Mouse (Mus musculus): Measurements from ENCODE around the gene Pam16. TPM values are rescaled to one million over a fixed set of nuclear protein-coding genes. Genes with fewer than 3 reads are reported as not detected.

The Pam16 gene
- 74.5 and 84.3 TPM in 2 replicates for polyA plus RNA-seq (2015; fragmentation: Nextera tagmentation; extraction: Ambion mirVana)

DNA sequence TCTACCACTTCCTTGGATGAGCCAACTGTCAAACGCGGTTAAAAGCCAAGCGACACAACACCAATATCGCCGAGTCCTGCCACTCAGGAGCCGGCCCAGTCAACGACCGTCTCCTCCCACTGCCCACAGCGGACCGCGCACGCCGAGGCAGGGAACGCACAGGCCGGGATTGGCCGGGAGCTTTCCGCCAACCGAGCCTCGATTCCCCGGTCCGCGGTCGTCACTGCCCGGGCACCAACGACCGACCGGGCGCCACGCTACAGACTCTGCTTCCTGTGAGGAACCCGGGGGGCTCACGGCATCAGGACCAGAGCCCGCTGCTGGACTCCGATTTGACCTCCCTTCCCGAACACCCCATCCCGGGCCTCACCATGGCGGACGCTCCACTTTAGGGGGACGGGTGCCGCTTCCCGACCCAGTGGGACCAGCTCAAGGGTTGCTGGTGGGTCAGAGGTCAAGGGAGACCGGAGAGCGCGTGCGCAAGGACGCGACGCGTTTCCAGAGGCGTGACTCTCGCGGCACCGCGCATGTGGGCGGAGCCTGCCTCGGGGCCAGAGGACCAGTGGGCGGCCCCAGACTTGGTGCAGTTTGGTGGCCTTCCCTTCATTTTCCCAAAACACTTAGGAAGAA lies at the start of gene Pam16:
Gene Pam16 (minus strand): TSS at position 508 of the 630 bp plus-strand sequence.
- no peaks in the 10 kb centered on the region for H3K9me3 ChIP-seq
- WGBS: under 1% methylated on average over 56 of the region's 56 CpGs

DNA sequence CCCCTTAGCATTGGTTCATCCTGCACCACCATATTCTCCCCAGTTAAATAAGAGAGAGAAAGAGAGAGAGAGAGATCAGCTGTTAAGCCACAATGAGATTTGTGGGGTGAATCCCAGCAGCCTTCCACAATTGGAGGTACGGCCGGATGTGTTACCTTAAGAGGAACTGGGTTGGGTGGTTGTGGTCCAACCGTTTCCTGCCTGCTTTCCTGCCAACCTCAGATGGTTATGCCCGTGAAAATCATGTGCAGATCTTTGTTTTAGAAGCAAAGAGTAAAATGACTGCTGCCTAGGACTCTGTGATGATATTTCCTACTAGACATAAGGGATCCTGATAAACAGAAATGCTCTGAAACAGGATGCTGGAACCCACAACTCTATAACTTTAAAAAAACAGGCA lies 49.3 kb upstream of the Pam16 start:
- no peak overlapping the region for H3K27ac ChIP-seq
- peaks cover 20% of the 10 kb centered on the region for H3K4me1 ChIP-seq (replicated peaks)
- H3K4me3 ChIP-seq (replicated peaks): no peak overlapping the region
- no peak overlapping the region for H3K4me2 ChIP-seq (replicated peaks)
- H3K9ac ChIP-seq: no peak overlapping the region
- no peak for ATAC-seq
- no peaks in the 10 kb centered on the region for H3K9me3 ChIP-seq
- 77% methylated on average over 4 of the region's 4 CpGs for WGBS
- H3K27me3 ChIP-seq (replicated peaks): no peaks in the 10 kb centered on the region
- peaks cover 13% of the 10 kb centered on the region for H3K36me3 ChIP-seq

More for the DNA sequence above, at the start of gene Pam16:
- ATAC-seq: peak; percentile 95
- Histone ChIP-seq H3K4me1 (replicated peaks) (peaks cover 11% of the 10 kb centered on the region), H3K27me3 (replicated peaks) (no peaks in the 10 kb centered on the region), H3K9ac (peak within 1 kb of the TSS; percentile 68), H3K4me3 (replicated peaks) (peak within 1 kb of the TSS; percentile 63), H3K36me3 (peaks cover 11% of the 10 kb centered on the region; the same call in 1 of the 2 replicates), H3K4me2 (replicated peaks) (peak within 1 kb of the TSS; percentile 76), H3K27ac (peak within 1 kb of the TSS; percentile 82)

GRCm38 (mm10) chr16:4670317-4670716 lies 45.5 kb upstream of the Pam16 start:
- WGBS: 80% methylated on average over 5 of the region's 5 CpGs
- H3K4me3 ChIP-seq (replicated peaks): no peak overlapping the region
- peaks cover 14% of the 10 kb centered on the region for H3K36me3 ChIP-seq
- no peaks in the 10 kb centered on the region for H3K27me3 ChIP-seq (replicated peaks)
- ATAC-seq: no peak
- H3K9me3 ChIP-seq: no peaks in the 10 kb centered on the region
- peaks cover 6% of the 10 kb centered on the region; the same call in 1 of the 2 replicates for H3K4me1 ChIP-seq (replicated peaks)
- H3K27ac ChIP-seq: no peak overlapping the region
- no peak overlapping the region for H3K4me2 ChIP-seq (replicated peaks)
- H3K9ac ChIP-seq: no peak overlapping the region

DNA sequence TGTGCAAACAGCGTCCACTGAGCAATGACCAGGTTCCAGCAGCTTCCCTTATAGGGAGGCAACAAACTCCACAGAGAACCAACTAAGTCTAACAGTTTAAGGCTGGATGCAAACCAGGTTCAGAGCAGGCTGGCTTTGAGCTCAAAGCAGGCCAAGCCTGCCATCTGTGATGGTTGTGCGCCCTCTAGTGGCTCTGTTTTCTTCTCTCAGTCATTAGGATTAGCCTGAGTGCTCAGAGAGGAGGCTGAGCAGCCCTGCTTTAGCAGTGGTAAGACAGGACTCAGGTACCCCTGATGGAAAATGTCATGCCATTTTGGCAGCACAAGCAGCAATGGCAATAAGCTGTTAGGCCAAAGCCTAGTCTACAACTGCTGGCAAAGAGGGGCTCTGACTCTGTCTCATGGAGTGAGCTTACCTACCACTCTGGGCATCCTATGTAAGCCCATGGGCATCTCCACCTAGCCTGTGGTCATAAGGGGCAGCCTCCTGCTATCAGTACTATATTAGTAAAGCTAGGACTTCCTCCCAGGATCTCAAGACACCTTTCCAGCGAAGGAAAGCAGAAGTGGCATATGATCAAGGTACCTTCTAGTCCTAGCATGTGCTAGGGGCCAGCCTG lies 42.5 kb upstream of the Pam16 start:
- H3K36me3 ChIP-seq: peaks cover 13% of the 10 kb centered on the region
- no peaks in the 10 kb centered on the region for H3K4me1 ChIP-seq (replicated peaks)
- no peak overlapping the region for H3K4me2 ChIP-seq (replicated peaks)
- WGBS: 31% methylated on average over 3 of the region's 3 CpGs
- H3K4me3 ChIP-seq (replicated peaks): no peak overlapping the region
- no peak overlapping the region for H3K27ac ChIP-seq
- H3K27me3 ChIP-seq (replicated peaks): no peaks in the 10 kb centered on the region
- peak; percentile 91 for ATAC-seq
- H3K9me3 ChIP-seq: no peaks in the 10 kb centered on the region
- H3K9ac ChIP-seq: no peak overlapping the region

DNA sequence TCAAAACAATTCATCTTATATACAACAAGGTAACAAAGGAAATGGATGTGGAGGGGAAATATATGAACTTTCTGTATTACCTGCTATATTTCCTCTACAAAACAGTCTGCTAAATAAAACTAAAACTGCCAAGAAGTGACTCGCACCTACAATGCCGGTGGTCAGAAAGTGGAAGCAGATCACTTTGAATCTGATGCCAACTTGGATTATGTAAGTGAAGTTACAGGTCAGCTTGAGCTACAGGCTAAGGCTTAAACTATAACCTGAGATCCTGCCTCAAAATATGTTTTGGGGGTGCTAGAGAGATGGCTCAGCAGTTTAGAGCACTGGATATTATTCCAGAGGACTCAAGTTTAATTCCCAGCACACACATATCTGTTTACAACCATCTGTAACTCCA lies 40.9 kb upstream of the Pam16 start:
- H3K9ac ChIP-seq: no peak overlapping the region
- no peak overlapping the region for H3K27ac ChIP-seq
- 92% methylated on average over 2 of the region's 2 CpGs for WGBS
- H3K4me3 ChIP-seq (replicated peaks): no peak overlapping the region
- no peaks in the 10 kb centered on the region for H3K9me3 ChIP-seq
- peaks cover 17% of the 10 kb centered on the region for H3K36me3 ChIP-seq
- ATAC-seq: no peak
- no peak overlapping the region for H3K4me2 ChIP-seq (replicated peaks)
- no peaks in the 10 kb centered on the region for H3K4me1 ChIP-seq (replicated peaks)
- no peaks in the 10 kb centered on the region for H3K27me3 ChIP-seq (replicated peaks)

DNA sequence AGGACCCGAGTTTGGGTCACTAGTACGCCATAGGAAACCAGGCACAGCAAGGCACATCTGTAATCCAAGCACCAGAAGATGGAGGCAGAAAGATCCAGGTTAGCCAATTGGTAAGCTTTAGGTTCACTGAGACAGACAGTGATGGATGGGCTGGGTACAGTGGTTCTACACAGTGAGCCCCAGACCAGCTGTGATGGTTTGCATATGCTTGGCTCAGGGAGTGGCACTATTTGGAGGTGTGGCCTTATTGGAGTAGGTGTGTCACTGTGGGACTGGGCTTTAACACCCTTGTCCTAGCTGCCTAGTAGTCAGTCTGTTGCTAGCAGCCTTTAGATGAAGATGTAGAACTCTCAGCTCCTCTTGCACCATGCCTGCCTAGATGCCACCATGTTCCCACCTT lies 39.0 kb upstream of the Pam16 start:
- peaks cover 8% of the 10 kb centered on the region; the same call in 1 of the 2 replicates for H3K36me3 ChIP-seq
- peaks cover 6% of the 10 kb centered on the region for H3K4me1 ChIP-seq (replicated peaks)
- no peak overlapping the region for H3K4me3 ChIP-seq (replicated peaks)
- no peaks in the 10 kb centered on the region for H3K9me3 ChIP-seq
- ATAC-seq: no peak
- H3K27me3 ChIP-seq (replicated peaks): no peaks in the 10 kb centered on the region
- no peak overlapping the region for H3K27ac ChIP-seq
- no peak overlapping the region for H3K4me2 ChIP-seq (replicated peaks)
- no peak overlapping the region for H3K9ac ChIP-seq
- 92% methylated on average over 2 of the region's 2 CpGs for WGBS

DNA sequence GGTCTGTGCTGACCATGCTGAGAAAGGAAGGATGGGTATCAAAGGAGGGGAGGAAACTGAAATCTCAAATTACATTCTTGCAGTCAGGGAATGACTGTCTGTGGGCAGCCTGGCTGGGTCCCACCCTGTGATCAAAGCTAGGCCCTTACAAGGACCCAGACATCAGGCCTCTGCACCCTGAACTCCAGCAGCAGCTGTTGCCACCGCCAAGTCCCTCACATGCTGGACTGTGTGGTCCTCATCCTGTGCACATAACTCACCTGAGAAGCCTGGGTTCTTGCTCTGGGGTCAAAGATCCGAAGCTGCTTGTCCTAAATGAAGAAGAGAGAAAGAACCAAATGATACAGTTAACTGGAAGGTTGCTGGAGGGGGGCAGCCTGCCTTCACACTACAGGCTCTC lies 36.8 kb upstream of the Pam16 start:
- Histone ChIP-seq H3K27ac (no peak overlapping the region), H3K9ac (no peak overlapping the region), H3K27me3 (replicated peaks) (no peaks in the 10 kb centered on the region), H3K36me3 (peaks cover 8% of the 10 kb centered on the region; the same call in 1 of the 2 replicates), H3K4me3 (replicated peaks) (no peak overlapping the region), H3K4me2 (replicated peaks) (no peak overlapping the region), H3K4me1 (replicated peaks) (peaks cover 15% of the 10 kb centered on the region), H3K9me3 (no peaks in the 10 kb centered on the region)
- no peak for ATAC-seq
- WGBS: 65% methylated on average over 2 of the region's 2 CpGs

- H3K36me3 ChIP-seq: peaks cover 4% of the 10 kb centered on the region; the same call in 1 of the 2 replicates
- H3K4me2 ChIP-seq (replicated peaks): 0 out of 2 replicates have a peak overlapping the region, but pooled peaks have one; percentile 22
- H3K9me3 ChIP-seq: no peaks in the 10 kb centered on the region
- H3K27ac ChIP-seq: peak overlapping the region; percentile 36; the same call in 1 of the 2 replicates
- peaks cover 34% of the 10 kb centered on the region for H3K4me1 ChIP-seq (replicated peaks)
- H3K27me3 ChIP-seq (replicated peaks): no peaks in the 10 kb centered on the region
- ATAC-seq: no peak
- no peak overlapping the region for H3K9ac ChIP-seq
- H3K4me3 ChIP-seq (replicated peaks): no peak overlapping the region
- WGBS: 36% methylated on average over 2 of the region's 2 CpGs
Measured at GRCm38 (mm10) chr16:4659326-4659725, 34.5 kb upstream of the Pam16 start.

DNA sequence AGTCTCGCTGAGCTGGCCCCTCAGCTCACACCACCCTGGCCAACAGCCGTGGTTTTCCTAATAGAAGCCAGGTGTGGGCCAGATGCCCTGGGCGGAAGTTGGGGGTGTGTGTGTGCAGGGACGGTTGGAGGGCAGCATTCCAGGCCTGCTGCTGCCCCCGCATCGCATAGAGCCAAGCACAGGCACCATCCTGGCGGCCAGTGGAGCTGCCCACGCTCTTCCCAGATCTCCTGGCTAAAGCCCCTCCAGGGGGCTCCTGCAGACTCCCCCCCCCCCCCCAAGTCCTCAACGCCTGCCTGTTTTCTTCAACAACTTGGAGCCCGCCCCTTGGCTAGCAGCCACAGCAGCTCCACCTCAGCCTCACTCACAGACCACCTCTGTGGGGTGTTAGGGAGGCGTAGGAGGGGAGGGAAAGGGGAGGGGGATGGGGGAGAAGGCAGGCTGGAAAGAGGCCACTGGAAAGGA lies 34.0 kb upstream of the Pam16 start:
- peak; percentile 37; the same call in 1 of the 2 replicates for ATAC-seq
- Histone ChIP-seq H3K9me3 (no peaks in the 10 kb centered on the region), H3K4me3 (replicated peaks) (no peak overlapping the region), H3K27me3 (replicated peaks) (no peaks in the 10 kb centered on the region), H3K27ac (peak overlapping the region; percentile 58; the same call in 1 of the 2 replicates), H3K4me1 (replicated peaks) (peaks cover 34% of the 10 kb centered on the region), H3K36me3 (peaks cover 8% of the 10 kb centered on the region; the same call in 1 of the 2 replicates), H3K4me2 (replicated peaks) (peak overlapping the region; percentile 22; the same call in 1 of the 2 replicates), H3K9ac (no peak overlapping the region)
- 38% methylated on average over 11 of the region's 11 CpGs for WGBS

DNA sequence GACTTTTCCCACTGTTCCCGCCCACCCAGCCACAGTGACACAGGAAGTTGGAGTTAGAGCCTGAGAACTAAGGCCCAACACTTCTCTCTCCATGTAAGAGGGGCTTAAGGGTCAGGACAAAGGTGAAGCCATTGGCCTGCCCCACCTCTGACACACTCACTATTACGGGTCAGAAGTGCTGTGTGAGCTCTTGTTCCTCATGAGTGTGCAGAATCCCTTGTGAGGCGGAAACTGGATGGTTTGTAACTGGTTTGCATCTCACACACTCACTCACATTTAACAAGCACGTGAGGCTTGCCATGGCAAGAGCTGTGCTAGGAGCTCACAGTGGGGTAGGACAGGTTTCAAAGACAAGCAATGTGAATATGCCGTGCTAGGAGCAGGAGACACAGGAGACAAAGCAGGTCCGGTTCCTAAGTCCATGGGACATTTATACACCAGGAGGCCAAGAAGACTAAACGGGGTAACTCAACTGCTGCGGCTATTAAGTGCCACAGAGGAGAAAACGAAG lies 31.8 kb upstream of the Pam16 start:
- Histone ChIP-seq H3K27me3 (replicated peaks) (no peaks in the 10 kb centered on the region), H3K4me3 (replicated peaks) (no peak overlapping the region), H3K36me3 (peaks cover 10% of the 10 kb centered on the region), H3K9me3 (no peaks in the 10 kb centered on the region), H3K4me2 (replicated peaks) (no peak overlapping the region), H3K4me1 (replicated peaks) (peaks cover 44% of the 10 kb centered on the region), H3K9ac (0 out of 2 replicates have a peak overlapping the region, but pooled peaks have one; percentile 8), H3K27ac (peak overlapping the region; percentile 70)
- ATAC-seq: no peak
- WGBS: 65% methylated on average over 9 of the region's 9 CpGs

DNA sequence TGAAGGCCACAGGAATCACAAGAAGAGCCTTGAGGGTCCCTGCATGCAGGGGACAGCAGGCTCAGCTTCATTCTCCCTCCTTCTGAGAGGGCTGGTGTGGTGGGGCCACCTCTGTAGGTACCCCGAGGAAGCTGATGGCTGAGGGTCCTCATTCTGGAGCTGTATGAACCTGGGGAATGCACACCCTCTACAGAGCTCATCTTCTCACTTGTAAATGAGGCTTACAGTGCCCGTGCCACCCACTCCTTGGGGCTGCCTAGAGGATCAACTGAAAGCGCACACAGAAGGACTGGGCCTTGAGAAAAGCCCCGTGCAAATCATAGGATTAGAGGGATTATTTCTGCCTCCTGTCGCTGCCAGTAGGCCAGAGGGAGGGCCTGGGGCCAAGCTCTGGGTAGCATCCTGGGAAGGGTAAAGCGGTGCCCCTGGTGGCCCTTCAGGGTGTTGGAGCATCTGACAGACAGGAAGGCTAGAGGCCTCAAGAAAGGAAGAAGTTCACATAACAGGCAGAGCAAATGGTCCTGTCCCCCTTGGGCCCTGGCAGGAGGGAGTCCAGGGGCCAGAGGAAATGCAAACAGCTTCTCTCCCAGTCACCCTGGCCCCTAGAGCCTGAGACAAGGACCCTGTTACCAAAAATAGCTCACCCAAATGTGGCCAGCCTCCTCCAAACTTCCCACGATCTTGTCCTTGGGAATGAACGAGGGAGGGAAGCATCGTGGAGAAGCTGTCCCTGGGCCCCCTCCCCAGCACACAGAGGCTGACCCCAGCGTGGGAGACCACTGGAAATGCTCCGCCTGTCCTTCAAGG lies 31.2 kb upstream of the Pam16 start:
- no peaks in the 10 kb centered on the region for H3K9me3 ChIP-seq
- peak; percentile 11; the same call in 1 of the 2 replicates for ATAC-seq
- peak overlapping the region; percentile 70 for H3K27ac ChIP-seq
- H3K4me3 ChIP-seq (replicated peaks): no peak overlapping the region
- H3K4me1 ChIP-seq (replicated peaks): peaks cover 47% of the 10 kb centered on the region
- 0 out of 2 replicates have a peak overlapping the region, but pooled peaks have one; percentile 11 for H3K4me2 ChIP-seq (replicated peaks)
- 36% methylated on average over 11 of the region's 11 CpGs for WGBS
- H3K27me3 ChIP-seq (replicated peaks): no peaks in the 10 kb centered on the region
- H3K9ac ChIP-seq: peak overlapping the region; percentile 11; the same call in 1 of the 2 replicates
- peaks cover 7% of the 10 kb centered on the region; the same call in 1 of the 2 replicates for H3K36me3 ChIP-seq
